Mouse (Mus musculus): Measurements from ENCODE around the gene Vps13a. TPM values are rescaled to one million over a fixed set of nuclear protein-coding genes. Genes with fewer than 3 reads are reported as not detected.
"Not testable (repeated sequence)": the region's sequence is repeated elsewhere in the genome, so short reads cannot be mapped to it uniquely, and the experiment has no call there.

Vps13a gene
- total RNA-seq, 2 experiments from 2014 or later = 15.1 to 19.7 TPM

DNA sequence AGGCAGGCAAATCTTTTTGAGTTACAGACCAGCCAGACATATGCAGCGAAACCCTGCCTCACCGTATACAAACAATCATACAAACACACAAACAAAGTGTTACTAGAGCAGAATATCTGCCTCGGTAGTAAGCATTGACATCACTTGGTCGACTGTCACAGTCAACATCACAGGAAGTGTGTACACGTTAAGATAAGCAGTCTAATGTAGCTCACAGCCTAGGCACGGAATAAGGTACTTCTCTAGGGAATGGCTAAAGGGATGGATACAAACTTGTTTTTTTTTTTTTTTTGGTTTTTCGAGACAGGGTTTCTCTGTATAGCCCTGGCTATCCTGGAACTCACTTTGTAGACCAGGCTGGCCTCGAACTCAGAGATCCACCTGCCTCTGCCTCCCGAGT lies 23.3 kb downstream of the Vps13a start:
- not testable (repeated sequence) for DNase-seq

DNA sequence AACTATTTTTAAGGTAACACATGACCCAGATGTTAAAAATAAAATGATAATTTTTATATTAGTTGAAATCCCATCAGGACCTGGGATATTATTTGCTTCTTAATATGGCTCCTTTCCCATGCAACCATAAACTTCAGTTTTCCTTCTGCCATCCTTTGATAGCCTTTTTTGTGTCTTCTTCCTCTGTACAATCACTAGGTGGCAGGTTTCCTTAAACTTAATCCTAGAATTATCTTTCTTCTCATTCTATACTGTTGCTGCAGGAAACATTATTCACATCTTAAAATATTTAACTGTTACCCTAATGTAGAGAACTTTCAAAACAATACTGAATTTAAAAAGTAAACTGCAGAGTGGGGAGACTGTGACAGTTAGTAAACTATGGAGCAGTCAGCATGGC lies 24.9 kb downstream of the Vps13a start:
- no peak for DNase-seq

GRCm38 (mm10) chr19:16755226-16755625 lies 25.5 kb downstream of the Vps13a start:
- DNase-seq = no peak

DNA sequence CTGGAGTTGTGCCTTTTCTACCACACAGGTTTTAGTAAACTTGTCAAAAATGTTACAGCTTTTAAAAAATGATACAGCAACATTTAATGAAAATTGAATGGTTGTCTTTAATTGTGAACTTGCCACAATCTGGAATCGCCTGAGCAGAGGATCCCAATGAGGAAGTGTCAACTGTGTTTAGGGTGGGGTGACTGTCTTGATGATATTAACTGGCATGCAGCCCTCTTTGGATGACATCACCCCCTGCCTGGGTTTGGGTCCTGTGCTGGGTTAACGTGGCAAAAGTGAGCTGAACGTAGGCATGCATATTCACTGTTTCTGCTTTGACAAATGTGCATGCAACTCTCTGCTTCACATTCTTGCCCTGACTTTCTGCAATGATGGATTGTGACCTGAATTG lies 27.6 kb downstream of the Vps13a start:
- no peak for DNase-seq

GRCm38 (mm10) chr19:16736854-16737253 lies 43.9 kb downstream of the Vps13a start:
- DNase-seq = no peak

DNA sequence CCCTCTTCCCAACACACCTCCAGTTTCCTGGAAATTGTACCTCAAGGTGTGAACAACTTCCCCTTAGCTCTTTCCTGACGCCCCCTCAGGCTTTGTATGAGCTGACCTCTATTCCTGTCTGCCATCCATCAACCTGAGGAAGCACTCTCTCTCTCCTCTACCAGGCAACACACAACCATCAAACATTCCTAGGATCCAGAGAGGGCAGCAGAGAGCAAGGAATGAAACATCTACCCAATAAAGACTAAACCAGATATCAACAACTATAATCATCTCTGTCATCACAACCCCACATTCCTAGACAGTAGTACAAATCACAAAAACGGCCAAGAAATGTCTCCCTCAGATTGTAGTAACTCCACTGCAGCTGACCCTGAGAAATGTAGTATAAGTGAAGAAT lies 52.0 kb downstream of the Vps13a start:
- DNase-seq = no peak

DNA sequence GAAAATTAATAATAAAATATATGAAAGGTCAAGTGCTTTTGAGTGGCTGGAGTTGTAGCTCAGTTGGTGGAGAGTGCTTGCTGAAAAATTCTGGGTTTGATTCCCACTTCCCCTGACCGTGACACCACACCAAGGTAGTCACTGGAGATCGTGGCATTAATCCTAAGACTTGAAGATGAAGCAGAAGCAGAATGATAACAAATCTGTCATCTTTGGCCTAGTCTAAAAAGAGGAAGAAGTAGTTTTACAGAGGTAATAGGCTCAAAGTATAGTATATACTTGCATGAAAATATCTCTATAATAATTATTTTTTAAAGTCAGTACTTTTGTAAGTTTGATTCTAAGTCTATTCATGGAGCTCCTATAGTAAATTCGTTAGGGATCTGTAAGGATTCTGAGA lies 65.5 kb downstream of the Vps13a start:
- DNase-seq = no peak

- no peak for DNase-seq
Measured at GRCm38 (mm10) chr19:16701790-16702189, 78.9 kb downstream of the Vps13a start.

DNA sequence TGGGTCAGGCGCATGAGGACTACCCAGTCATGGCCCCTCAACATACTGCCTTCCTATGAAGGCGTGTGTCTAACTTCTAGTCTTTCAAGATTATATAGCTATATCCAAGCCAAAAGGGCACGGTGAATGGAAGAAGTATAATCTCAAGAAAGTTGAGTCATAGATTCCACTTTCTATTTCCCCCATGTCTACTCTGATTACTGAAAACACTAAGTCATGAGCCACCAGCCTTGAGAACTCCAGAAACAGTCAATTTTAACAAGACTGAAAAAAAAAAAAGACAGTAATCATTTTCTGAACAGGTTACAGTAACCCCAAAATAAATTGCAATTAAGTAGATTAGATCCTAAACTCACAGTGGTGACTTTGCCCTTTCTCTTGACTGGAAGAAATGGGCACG lies 95.8 kb downstream of the Vps13a start:
- DNase-seq = no peak

DNA sequence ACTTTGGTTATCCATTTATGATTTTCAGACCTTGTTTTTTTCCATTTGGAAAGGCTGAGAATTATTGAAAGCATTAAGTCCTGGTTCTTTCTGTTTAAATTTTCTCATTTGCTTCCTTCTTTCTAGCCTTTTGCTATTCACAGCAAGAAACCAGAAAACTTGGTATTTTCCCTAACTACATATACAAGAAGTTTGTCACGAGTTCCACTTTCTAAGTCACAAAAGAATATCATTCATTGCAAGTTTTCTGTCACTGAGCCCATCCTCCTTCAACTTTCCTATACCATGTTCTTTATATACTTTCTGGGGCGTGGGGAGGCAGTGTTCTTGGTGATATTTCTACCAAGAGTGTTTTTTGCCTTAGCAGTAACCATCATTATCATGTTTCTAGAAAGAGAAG lies 96.5 kb downstream of the Vps13a start:
- DNase-seq = no peak

DNA sequence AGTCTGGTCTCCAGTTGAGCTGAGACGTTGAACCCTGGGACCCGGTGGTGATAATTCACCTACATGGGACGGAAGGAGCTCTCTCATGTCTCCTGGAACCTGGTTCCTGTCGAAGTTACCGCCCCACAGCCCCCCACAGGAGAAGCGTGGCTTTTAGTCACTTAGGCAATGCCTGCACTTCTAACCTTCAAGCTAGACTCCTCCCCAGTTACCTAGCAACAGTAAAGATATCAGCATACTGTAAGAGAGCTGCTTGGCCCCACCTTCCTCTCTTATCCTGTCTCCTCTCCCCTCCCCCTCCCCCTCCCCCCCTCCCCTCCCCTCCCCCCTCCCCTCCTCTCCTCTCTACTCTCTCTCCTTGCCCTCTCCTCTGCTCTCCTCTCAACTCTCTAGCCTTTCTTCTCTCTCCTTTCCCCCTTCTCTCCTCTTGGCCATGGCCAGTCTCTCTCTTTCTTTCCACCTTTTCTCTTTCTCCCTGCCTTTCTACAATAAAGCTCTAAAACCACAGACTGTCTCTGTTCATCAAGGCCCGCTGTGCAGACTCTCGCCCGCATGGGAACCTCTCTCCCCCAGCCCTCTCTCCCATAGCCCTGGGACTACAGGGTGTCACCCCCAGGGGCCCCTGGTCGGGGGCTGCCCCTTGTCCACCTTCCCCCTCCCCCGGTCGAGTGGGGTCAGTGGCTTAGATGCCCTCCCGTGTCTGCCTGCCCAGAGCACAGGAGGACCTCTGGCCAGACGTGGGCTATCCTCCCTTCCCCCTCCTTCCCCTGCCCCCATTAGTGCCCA lies 154.9 kb downstream of the Vps13a start:
- DNase-seq = no peak

DNA sequence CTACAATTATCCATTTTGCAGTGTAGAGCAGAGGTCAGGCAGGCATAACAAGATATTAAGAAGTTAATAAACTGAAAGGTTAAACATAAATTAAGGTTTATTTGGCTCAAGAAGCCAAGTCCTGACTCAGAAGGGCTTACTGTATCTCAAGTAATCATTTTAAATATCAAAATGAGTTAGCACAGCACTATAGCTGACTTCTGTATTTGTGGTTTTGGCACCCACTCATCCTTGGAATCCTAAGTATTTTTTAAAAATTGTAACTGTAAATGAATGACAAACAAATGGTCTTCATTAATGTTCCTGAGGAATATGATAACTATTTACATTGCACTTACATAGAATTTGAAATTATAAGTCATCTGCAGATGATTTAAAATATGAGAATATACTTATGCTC lies 155.7 kb downstream of the Vps13a start:
- DNase-seq = no peak

- no peak for DNase-seq
Measured at GRCm38 (mm10) chr19:16623154-16623553, 157.6 kb downstream of the Vps13a start.

GRCm38 (mm10) chr19:16607634-16608033 lies 173.1 kb downstream of the Vps13a start:
- no peak for DNase-seq

DNA sequence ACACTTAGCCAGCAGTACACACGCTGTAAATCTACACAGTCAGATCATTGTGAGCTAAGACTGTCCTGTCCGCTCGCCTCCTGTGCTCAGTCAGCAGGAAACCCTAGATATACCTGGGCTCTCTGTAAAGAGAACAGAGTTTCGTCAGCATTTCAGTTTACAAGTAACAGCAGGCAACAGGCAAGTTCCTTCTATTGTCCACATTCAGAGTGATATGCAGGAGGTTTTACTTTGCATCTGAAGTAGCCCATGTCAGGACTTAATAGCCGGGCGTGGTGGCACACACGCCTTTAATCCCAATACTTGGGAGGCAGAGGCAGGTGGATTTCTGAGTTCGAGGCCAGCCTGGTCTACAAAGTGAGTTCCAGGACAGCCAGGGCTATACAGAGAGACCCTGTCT lies 178.7 kb downstream of the Vps13a start:
- no peak for DNase-seq

GRCm38 (mm10) chr19:16599298-16599970 lies 181.3 kb downstream of the Vps13a start:
- DNase-seq = peak; percentile 27

- DNase-seq = no peak
Measured at GRCm38 (mm10) chr19:16598653-16599297, 182.0 kb downstream of the Vps13a start.

GRCm38 (mm10) chr19:16597216-16597615 lies 183.5 kb downstream of the Vps13a start:
- no peak for DNase-seq

DNA sequence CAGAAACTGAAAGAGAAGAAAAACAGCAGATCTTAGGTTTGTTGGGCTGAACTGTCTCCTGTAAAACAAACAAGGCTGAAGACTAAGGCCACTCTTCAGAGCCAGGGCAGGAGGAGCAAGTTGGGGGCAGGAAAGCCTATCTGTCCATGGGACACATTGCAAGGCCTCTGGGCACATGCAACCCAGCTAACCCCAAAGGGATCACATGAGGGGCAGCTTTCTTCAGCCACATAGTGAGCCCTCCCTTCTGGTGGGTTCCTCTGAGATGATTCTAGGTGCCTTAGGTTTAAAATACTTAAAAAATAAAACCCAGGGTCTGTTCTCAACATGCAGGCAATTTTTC lies 186.8 kb downstream of the Vps13a start:
- DNase-seq = no peak

- no peak for DNase-seq
Measured at GRCm38 (mm10) chr19:16593256-16593974, 187.3 kb downstream of the Vps13a start.

DNA sequence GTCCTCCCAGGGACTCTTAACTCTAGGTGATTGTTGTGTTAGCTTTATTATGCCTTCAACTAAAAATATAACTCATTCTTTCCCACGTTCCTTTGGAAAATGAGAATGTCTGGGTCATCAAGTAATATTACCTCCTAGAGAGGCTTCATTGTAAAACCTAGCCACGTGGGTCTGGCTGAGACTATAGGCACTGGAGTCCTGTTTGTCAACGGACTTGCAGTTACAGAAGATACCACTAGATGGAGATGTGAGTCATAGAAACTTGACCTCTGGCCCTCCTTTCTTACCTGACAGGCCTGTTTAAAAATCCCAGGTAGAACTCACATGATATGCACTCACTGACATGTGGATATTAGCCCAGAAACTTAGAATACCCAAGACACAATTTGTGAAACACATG lies 195.4 kb downstream of the Vps13a start:
- no peak for DNase-seq

- DNase-seq = no peak
Measured at GRCm38 (mm10) chr19:16584546-16584945, 196.2 kb downstream of the Vps13a start.

DNA sequence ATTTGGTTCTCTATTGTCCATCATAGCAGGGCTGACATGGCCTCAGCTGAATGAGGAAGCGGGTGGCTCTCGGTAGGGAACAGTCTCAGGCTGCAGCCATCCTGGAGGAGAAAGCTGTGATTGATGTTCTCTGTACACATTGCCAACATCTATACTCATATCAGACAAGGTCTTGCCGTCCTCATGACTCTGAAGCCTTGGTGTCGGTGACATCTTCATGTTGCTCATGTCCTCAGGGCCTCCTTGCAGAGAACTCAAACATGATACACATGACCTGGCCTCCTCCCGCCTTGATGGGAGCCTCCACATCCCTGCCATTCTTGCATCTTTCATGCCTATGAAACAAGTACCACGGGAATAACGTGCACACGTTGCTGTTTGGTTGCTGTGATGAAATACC lies 200.2 kb downstream of the Vps13a start:
- DNase-seq = no peak

Measured in gastrocnemius, postnatal 25 days (tissue).